Comparison of ENCODE assay signal across 14 mouse cellular contexts in genomic region chr1:182897506-182898138, GRCm38 (mm10). TPM values are rescaled to one million over a fixed set of nuclear protein-coding genes. Genes with fewer than 3 reads are reported as not detected.
DNase-seq lines count a peak whose midpoint lies in the region; ATAC-seq and TF ChIP-seq lines count a peak whose summit lies in the region.
"Had no signal": no experiment of that assay in that cellular context is flagged by ENCODE, and none has a peak within 500 bp of the region (broad histone marks: within the 10 kb centered on the region; RNA-seq: fewer than 3 reads in every experiment).

No protein-coding gene starts in this region.

- ATAC-seq in frontal cortex, adult (ENCODE audit: low TSS enrichment) = peak; percentile 57; the same call in 1 of the 2 replicates
- ATAC-seq in forebrain, postnatal 0 days = peak; percentile 63
- peak; percentile 45 for ATAC-seq in neural tube, embryonic 15.5 days (ENCODE audit: low FRiP score)
- ATAC-seq: activated CD4-positive, CD25-positive, alpha-beta regulatory T cell, adult 4 months had no signal

- no peaks in the 10 kb centered on the region for H3K4me1 ChIP-seq in forebrain, postnatal 0 days (ENCODE audit: insufficient read depth)
- peaks cover 19% of the 10 kb centered on the region for H3K4me1 ChIP-seq in neural tube, embryonic 15.5 days
- H3K4me1 ChIP-seq: embryonic facial prominence, embryonic 12.5 days had no signal

- no peak for TF ChIP-seq CTCF in forebrain, postnatal 0 days (IDR thresholded peaks at IDR 0.05; ENCODE audit: low read depth)

- no peaks in the 10 kb centered on the region for H3K9me3 ChIP-seq in forebrain, postnatal 0 days (ENCODE audit: low read length)
- H3K9me3 ChIP-seq in neural tube, embryonic 15.5 days (replicated peaks) = no peaks in the 10 kb centered on the region
- H3K9me3 ChIP-seq: embryonic facial prominence, embryonic 12.5 days had no signal

- 43% methylated on average over 12 of the region's 12 CpGs for WGBS in forebrain, postnatal 0 days
- 42% methylated on average over 12 of the region's 12 CpGs for WGBS in neural tube, embryonic 15.5 days

- DNase-seq in frontal cortex, postnatal 36 days (ENCODE audit: low spot score in 2 of 2) = no peak
- peak; percentile 51 for DNase-seq in retina, postnatal 1 day
- no peak for DNase-seq in retina, embryonic 14.5 days (ENCODE audit: low spot score)
- DNase-seq in forebrain, postnatal 0 days = peak; percentile 21
- DNase-seq in left cerebral cortex, postnatal 10 days (ENCODE audit: extremely low spot score in 1 of 2, low spot score in 2 of 2) = no peak
- no peak for DNase-seq in frontal cortex, postnatal 14 days (ENCODE audit: low spot score in 2 of 2)
- DNase-seq: gastrocnemius, adult 2 months; kidney, adult 11 months had no signal

- H3K4me3 ChIP-seq in forebrain, postnatal 0 days (ENCODE audit: low read depth, low read length) = no peak overlapping the region
- H3K4me3 ChIP-seq in neural tube, embryonic 15.5 days (replicated peaks) = no peak overlapping the region
- H3K4me3 ChIP-seq: embryonic facial prominence, embryonic 12.5 days; gastrocnemius, adult 2 months had no signal

- H3K27ac ChIP-seq in forebrain, postnatal 0 days (ENCODE audit: low read depth, low read length) = no peak overlapping the region
- peak overlapping the region; percentile 70 for H3K27ac ChIP-seq in neural tube, embryonic 15.5 days (replicated peaks)
- H3K27ac ChIP-seq: embryonic facial prominence, embryonic 12.5 days; gastrocnemius, adult 2 months; liver, embryonic 14.5 days had no signal

- intact Hi-C loops in left cerebral cortex, postnatal 10 days (cut with DNase I) = no loop called here

- no peak overlapping the region for H3K9ac ChIP-seq in forebrain, postnatal 0 days
- H3K9ac ChIP-seq in neural tube, embryonic 15.5 days (replicated peaks) = no peak overlapping the region
- H3K9ac ChIP-seq: embryonic facial prominence, embryonic 12.5 days; liver, embryonic 14.5 days had no signal

- H3K4me2 ChIP-seq in forebrain, postnatal 0 days (ENCODE audit: low read depth) = no peak overlapping the region
- H3K4me2 ChIP-seq in neural tube, embryonic 15.5 days = no peak overlapping the region
- H3K4me2 ChIP-seq: embryonic facial prominence, embryonic 12.5 days had no signal

- no peaks in the 10 kb centered on the region for H3K36me3 ChIP-seq in forebrain, postnatal 0 days (ENCODE audit: insufficient read depth)
- 0 out of 2 replicates have a peak, but pooled peaks cover 3% of the 10 kb centered on the region for H3K36me3 ChIP-seq in neural tube, embryonic 15.5 days
- H3K36me3 ChIP-seq: embryonic facial prominence, embryonic 12.5 days; G1E had no signal

- H3K27me3 ChIP-seq in forebrain, postnatal 0 days (ENCODE audit: insufficient read depth, low read length) = no peaks in the 10 kb centered on the region
- H3K27me3 ChIP-seq in neural tube, embryonic 15.5 days (replicated peaks) = no peaks in the 10 kb centered on the region
- H3K27me3 ChIP-seq: embryonic facial prominence, embryonic 12.5 days had no signal

RNA-seq across cellular contexts. Expression of gene Tlr5, which starts 57.0 kb away (rescaled TPM):
- 0.38 and 0.76 TPM in 2 replicates for total RNA-seq in forebrain, postnatal 0 days (2014; rRNA removed)
- polyA plus RNA-seq in forebrain, postnatal 0 days (2015; fragmentation: Nextera tagmentation; extraction: Ambion mirVana) = 0.18 and 0.21 TPM in 2 replicates
- 0.36 and 0.61 TPM in 2 replicates for polyA plus RNA-seq in neural tube, embryonic 15.5 days (2015; fragmentation: Nextera tagmentation; extraction: Ambion mirVana)
- under 1 TPM; 0.34 to 0.45 TPM for total RNA-seq in left cerebral cortex, postnatal 10 days (2021)
- polyA plus RNA-seq: G1E had no signal

Comparison
In these comparisons a context has a peak if more than half of its experiments do, and no peak if none do; other contexts are left out.
1. DNase-seq: peak in retina, postnatal 1 day (single experiment) and forebrain, postnatal 0 days (single experiment); none in frontal cortex, postnatal 36 days (0 of 2), retina, embryonic 14.5 days (single experiment), left cerebral cortex, postnatal 10 days (0 of 2) and frontal cortex, postnatal 14 days (0 of 2).
2. Peak in every context shown above with its lines, with median percentiles within 50 percentile points of each other: ATAC-seq.